Mouse (Mus musculus) bone marrow, adult 2 months (tissue): ENCODE measurements at regions not wholly inside any gene's neighbourhood (a gene's known extent, or its start where the extent isn't known, plus 50 kb on each side); places are given as distances from the start of the nearest gene placed in this dataset.

Source experiments
- CTCF ChIP-seq: fragments of 200-500 bp; IDR thresholded peaks from 2 replicates; pipeline ENCODE4 v1.5.1; 2011; ENCODE audit warnings: low read length, control low read depth; ENCODE audit not compliant: control insufficient read depth, insufficient read depth
- POLR2A ChIP-seq: fragments of 200-500 bp; IDR thresholded peaks from 2 replicates; pipeline ENCODE4 v1.6.1; 2011; ENCODE audit warnings: low read depth, mild to moderate bottlenecking, control low read depth, low read length, borderline replicate concordance; ENCODE audit not compliant: control insufficient read depth

GRCm38 (mm10) chr5:132827555-132828333 is 284.6 kb upstream of the Auts2 start:
- no peak for TF ChIP-seq CTCF
- no peak for TF ChIP-seq POLR2A
